Mouse (Mus musculus): ENCODE measurements at regions not wholly inside any gene's neighbourhood (a gene's known extent, or its start where the extent isn't known, plus 50 kb on each side); places are given as distances from the start of the nearest gene placed in this dataset.

DNA sequence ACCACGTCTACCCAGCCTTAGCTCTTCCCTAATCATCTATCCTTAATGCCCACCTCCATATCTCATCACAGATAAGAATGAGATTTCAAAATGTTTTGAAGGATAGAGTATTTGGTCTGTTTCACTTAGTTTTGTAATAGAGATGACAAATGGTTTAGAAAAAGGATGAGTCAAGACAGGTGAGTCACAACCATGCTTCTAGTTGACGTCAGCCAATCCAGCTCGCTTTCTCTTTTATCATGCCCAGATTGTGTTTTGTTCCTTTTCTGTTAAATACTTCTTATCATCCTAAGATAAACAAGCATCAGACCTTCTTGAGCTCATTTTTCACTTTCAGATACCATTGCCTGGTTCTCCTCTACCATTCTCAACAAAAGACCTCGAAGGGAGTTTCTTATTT, 125.4 kb upstream of the Fndc3a start:
- Histone ChIP-seq H3K4me1 (ENCODE audit: control insufficient read depth, insufficient read depth, low read length) (peaks cover 4% of the 10 kb centered on the region), H3K4me3 (ENCODE audit: insufficient read depth, low read length) (no peak overlapping the region), H3K27ac (ENCODE audit: insufficient read depth, low read depth, low read length) (no peak overlapping the region)
- TF ChIP-seq CTCF (IDR thresholded peaks at IDR 0.05; ENCODE audit: low read depth, low read length) (no peak), POLR2A (IDR thresholded peaks at IDR 0.05; ENCODE audit: borderline replicate concordance, low read depth, low read length) (no peak)

- Histone ChIP-seq H3K27ac (ENCODE audit: insufficient read depth, low read depth, low read length) (no peak overlapping the region), H3K4me1 (ENCODE audit: control insufficient read depth, insufficient read depth, low read length) (peaks cover 11% of the 10 kb centered on the region), H3K4me3 (ENCODE audit: insufficient read depth, low read length) (no peak overlapping the region)
- TF ChIP-seq CTCF (IDR thresholded peaks at IDR 0.05; ENCODE audit: low read depth, low read length) (no peak), POLR2A (IDR thresholded peaks at IDR 0.05; ENCODE audit: borderline replicate concordance, low read depth, low read length) (no peak)
These were observed 119.5 kb upstream of the Fndc3a start for GRCm38 (mm10) chr14:72829261-72829660.

GRCm38 (mm10) chr14:72825549-72825948, 115.7 kb upstream of the Fndc3a start:
- no peak overlapping the region for H3K4me3 ChIP-seq (ENCODE audit: insufficient read depth, low read length)
- TF ChIP-seq POLR2A (IDR thresholded peaks at IDR 0.05; ENCODE audit: borderline replicate concordance, low read depth, low read length) (no peak), CTCF (IDR thresholded peaks at IDR 0.05; ENCODE audit: low read depth, low read length) (no peak)
- no peak overlapping the region for H3K27ac ChIP-seq (ENCODE audit: insufficient read depth, low read depth, low read length)
- H3K4me1 ChIP-seq (ENCODE audit: control insufficient read depth, insufficient read depth, low read length), result peaks cover 20% of the 10 kb centered on the region

GRCm38 (mm10) chr14:72822231-72822615, 112.4 kb upstream of the Fndc3a start:
- H3K4me1 ChIP-seq (ENCODE audit: control insufficient read depth, insufficient read depth, low read length), result peaks cover 20% of the 10 kb centered on the region
- TF ChIP-seq CTCF (IDR thresholded peaks at IDR 0.05; ENCODE audit: low read depth, low read length) (no peak), POLR2A (IDR thresholded peaks at IDR 0.05; ENCODE audit: borderline replicate concordance, low read depth, low read length) (no peak)
- no peak overlapping the region for H3K4me3 ChIP-seq (ENCODE audit: insufficient read depth, low read length)
- H3K27ac ChIP-seq (ENCODE audit: insufficient read depth, low read depth, low read length), result no peak overlapping the region

DNA sequence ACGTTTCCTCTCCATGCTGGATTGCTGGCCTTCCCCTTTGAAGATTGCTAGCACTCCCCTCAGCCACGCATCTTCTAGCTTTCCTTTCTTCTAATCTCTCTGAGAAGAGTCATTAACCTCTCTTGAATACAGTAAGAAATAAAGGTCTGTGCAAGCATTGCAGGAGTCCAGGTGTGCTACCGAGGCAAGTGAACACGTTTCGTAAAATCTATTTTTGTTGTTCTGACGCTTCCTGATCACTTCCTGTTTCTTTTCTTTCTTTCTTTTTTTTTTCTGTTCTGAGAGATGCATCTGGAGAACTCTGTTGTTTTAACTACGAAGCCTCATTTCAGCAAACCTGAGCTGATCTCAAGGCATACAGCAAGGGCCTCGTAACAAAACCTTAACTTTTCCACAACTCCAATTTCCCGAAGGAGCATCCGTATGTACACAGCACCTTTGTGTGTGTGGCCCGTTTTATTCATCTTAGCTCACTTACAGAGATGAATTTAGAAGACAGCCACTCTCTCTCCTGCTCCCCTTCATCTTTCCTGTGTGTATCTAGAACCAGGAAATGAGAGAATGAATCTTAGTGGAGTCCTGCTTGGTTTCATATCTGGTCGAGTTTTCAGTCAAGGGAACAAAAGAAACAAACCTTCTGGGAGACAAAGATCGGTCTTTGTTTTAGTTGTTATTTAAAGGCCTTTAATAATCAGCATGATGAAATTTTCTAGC, 111.9 kb upstream of the Fndc3a start:
- no peak for TF ChIP-seq POLR2A (IDR thresholded peaks at IDR 0.05; ENCODE audit: borderline replicate concordance, low read depth, low read length)
- TF ChIP-seq CTCF (IDR thresholded peaks at IDR 0.05; ENCODE audit: low read depth, low read length), result no peak
- Histone ChIP-seq H3K4me3 (ENCODE audit: insufficient read depth, low read length) (no peak overlapping the region), H3K4me1 (ENCODE audit: control insufficient read depth, insufficient read depth, low read length) (peaks cover 20% of the 10 kb centered on the region), H3K27ac (ENCODE audit: insufficient read depth, low read depth, low read length) (peak overlapping the region; percentile 57)

- peaks cover 9% of the 10 kb centered on the region for H3K4me1 ChIP-seq (ENCODE audit: control insufficient read depth, insufficient read depth, low read length)
- no peak overlapping the region for H3K4me3 ChIP-seq (ENCODE audit: insufficient read depth, low read length)
- no peak for TF ChIP-seq POLR2A (IDR thresholded peaks at IDR 0.05; ENCODE audit: borderline replicate concordance, low read depth, low read length)
- TF ChIP-seq CTCF (IDR thresholded peaks at IDR 0.05; ENCODE audit: low read depth, low read length), result no peak
- no peak overlapping the region for H3K27ac ChIP-seq (ENCODE audit: insufficient read depth, low read depth, low read length)
These were observed 109.2 kb upstream of the Fndc3a start for GRCm38 (mm10) chr14:72819037-72819436.

GRCm38 (mm10) chr14:72817764-72818163, 108.0 kb upstream of the Fndc3a start:
- TF ChIP-seq CTCF (IDR thresholded peaks at IDR 0.05; ENCODE audit: low read depth, low read length), result no peak
- no peak for TF ChIP-seq POLR2A (IDR thresholded peaks at IDR 0.05; ENCODE audit: borderline replicate concordance, low read depth, low read length)
- no peak overlapping the region for H3K27ac ChIP-seq (ENCODE audit: insufficient read depth, low read depth, low read length)

GRCm38 (mm10) chr14:72816847-72817246, 107.0 kb upstream of the Fndc3a start:
- Histone ChIP-seq H3K4me3 (ENCODE audit: insufficient read depth, low read length) (no peak overlapping the region), H3K27ac (ENCODE audit: insufficient read depth, low read depth, low read length) (no peak overlapping the region), H3K4me1 (ENCODE audit: control insufficient read depth, insufficient read depth, low read length) (peaks cover 7% of the 10 kb centered on the region)
- TF ChIP-seq POLR2A (IDR thresholded peaks at IDR 0.05; ENCODE audit: borderline replicate concordance, low read depth, low read length), result no peak
- TF ChIP-seq CTCF (IDR thresholded peaks at IDR 0.05; ENCODE audit: low read depth, low read length), result no peak

More at GRCm38 (mm10) chr14:72817764-72818163, 108.0 kb upstream of the Fndc3a start:
- H3K4me3 ChIP-seq (ENCODE audit: insufficient read depth, low read length), result no peak overlapping the region
- peaks cover 9% of the 10 kb centered on the region for H3K4me1 ChIP-seq (ENCODE audit: control insufficient read depth, insufficient read depth, low read length)

GRCm38 (mm10) chr14:72809138-72809537, 99.3 kb upstream of the Fndc3a start:
- TF ChIP-seq POLR2A (IDR thresholded peaks at IDR 0.05; ENCODE audit: borderline replicate concordance, low read depth, low read length), result no peak
- TF ChIP-seq CTCF (IDR thresholded peaks at IDR 0.05; ENCODE audit: low read depth, low read length), result no peak
- Histone ChIP-seq H3K4me3 (ENCODE audit: insufficient read depth, low read length) (no peak overlapping the region), H3K27ac (ENCODE audit: insufficient read depth, low read depth, low read length) (no peak overlapping the region), H3K4me1 (ENCODE audit: control insufficient read depth, insufficient read depth, low read length) (peaks cover 10% of the 10 kb centered on the region)

DNA sequence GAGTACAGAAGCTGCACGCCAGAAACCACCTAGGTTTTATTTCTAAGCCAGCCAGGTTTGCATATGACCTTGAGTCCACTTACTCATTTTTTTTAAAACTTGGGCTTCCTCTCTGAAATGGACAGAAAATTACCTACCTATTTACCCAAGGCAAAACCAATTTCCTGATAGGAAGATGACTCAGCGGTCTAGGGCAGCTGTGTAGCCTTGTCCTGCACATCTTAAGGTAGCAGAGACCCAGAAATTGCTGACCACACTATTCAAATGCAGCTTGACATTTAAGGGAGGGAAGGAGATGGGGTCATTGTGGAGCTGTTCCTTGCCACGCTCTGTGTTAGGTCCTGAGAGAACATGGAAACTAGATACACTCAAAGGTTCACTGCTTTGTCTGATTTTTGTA, 98.1 kb upstream of the Fndc3a start:
- Histone ChIP-seq H3K4me3 (ENCODE audit: insufficient read depth, low read length) (no peak overlapping the region), H3K27ac (ENCODE audit: insufficient read depth, low read depth, low read length) (peak overlapping the region; percentile 8; the same call in 1 of the 2 replicates), H3K4me1 (ENCODE audit: control insufficient read depth, insufficient read depth, low read length) (peaks cover 10% of the 10 kb centered on the region)
- TF ChIP-seq CTCF (IDR thresholded peaks at IDR 0.05; ENCODE audit: low read depth, low read length) (no peak), POLR2A (IDR thresholded peaks at IDR 0.05; ENCODE audit: borderline replicate concordance, low read depth, low read length) (no peak)

Measured in bone marrow macrophage, adult 2 months (primary cell).